Comparison of ENCODE assay signal across 8 mouse cellular contexts in the genomic region with DNA sequence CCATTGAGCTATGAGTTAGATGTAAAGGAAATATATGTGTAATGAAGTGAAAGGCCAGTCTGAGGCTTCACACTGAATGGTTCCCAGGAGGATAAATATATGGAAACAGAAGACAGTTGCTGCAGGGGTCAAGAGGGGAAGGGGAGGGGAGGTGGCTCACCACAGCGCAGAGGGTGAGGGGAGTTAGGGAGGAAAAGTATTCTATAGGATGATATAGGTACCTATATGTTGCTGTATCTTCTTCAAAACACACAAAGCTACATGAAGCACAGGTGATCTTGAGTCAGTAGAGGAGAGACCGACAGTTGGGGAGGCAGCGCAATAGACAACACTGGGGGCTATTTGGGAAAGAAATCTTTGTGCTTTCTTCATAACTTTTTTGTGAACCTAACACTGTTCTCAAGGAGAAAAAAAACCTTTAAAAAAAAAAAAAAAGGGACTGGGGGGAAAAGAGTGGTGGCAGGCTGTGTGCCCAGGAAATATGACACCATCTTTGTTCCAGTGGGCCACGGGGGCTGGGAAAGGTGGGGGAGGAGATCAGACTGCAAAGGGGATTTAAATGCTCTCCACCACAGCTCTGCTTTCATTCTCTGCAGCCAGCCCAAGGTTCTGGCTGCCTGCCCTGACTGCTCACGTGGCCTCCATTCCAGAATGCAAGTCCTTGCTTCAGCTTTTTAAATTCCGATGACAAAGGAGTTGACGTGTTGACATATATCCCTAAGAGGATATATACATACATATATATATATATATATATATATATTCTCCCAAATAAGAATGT.
A peak's percentile ranks its signal among the peaks of the same experiment; 100 is the strongest.
DNase-seq lines count a peak whose midpoint lies in the region; ATAC-seq and TF ChIP-seq lines count a peak whose summit lies in the region.

No protein-coding gene starts in this region.

- H3K4me3 ChIP-seq in limb, embryonic 15.5 days, result no peak overlapping the region
- H3K4me3 ChIP-seq in neural tube, embryonic 14.5 days (ENCODE audit: low read depth, low read length), result no peak overlapping the region

- peak; percentile 80 for DNase-seq in adipocyte (ENCODE audit: low spot score)
- DNase-seq in brain, embryonic 14.5 days (ENCODE audit: low read depth), result peak; percentile 96
- DNase-seq in kidney, adult 11 months, result peak; percentile 31
- no peak for DNase-seq in spleen, postnatal 10 days (ENCODE audit: low spot score in 2 of 2)

- H3K9me3 ChIP-seq in limb, embryonic 15.5 days, result no peaks in the 10 kb centered on the region
- H3K9me3 ChIP-seq in neural tube, embryonic 14.5 days (ENCODE audit: control insufficient read depth, low read length), result no peaks in the 10 kb centered on the region

- no peaks in the 10 kb centered on the region for H3K27me3 ChIP-seq in limb, embryonic 15.5 days
- no peaks in the 10 kb centered on the region for H3K27me3 ChIP-seq in neural tube, embryonic 14.5 days (ENCODE audit: control insufficient read depth, insufficient read depth, low read length)

- TF ChIP-seq POLR2A in brain, embryonic 14.5 days (IDR thresholded peaks at IDR 0.05; ENCODE audit: borderline replicate concordance, extremely low read depth, insufficient read depth, insufficient read length, poor library complexity, severe bottlenecking), result no peak

- H3K4me1 ChIP-seq in limb, embryonic 15.5 days, result peaks cover 17% of the 10 kb centered on the region
- H3K4me1 ChIP-seq in neural tube, embryonic 14.5 days (ENCODE audit: control insufficient read depth, insufficient read depth, low read length), result 0 out of 2 replicates have a peak, but pooled peaks cover 13% of the 10 kb centered on the region

- WGBS in limb, embryonic 15.5 days, result 19% methylated on average over 7 of the region's 7 CpGs
- WGBS in neural tube, embryonic 14.5 days, result 26% methylated on average over 7 of the region's 7 CpGs

- peak overlapping the region; percentile 50; the same call in 1 of the 2 replicates for H3K27ac ChIP-seq in limb, embryonic 15.5 days
- no peak overlapping the region for H3K27ac ChIP-seq in neural tube, embryonic 14.5 days (ENCODE audit: low read depth, low read length)

- peak; percentile 22; the same call in 1 of the 2 replicates for ATAC-seq in granulocyte monocyte progenitor cell, adult 5-6 weeks (replicated peaks; ENCODE audit: poor library complexity, severe bottlenecking)
- ATAC-seq in limb, embryonic 15.5 days (ENCODE audit: insufficient number of reproducible peaks, low FRiP score, low TSS enrichment, low read depth), result peak; percentile 67
- ATAC-seq in neural tube, embryonic 14.5 days (ENCODE audit: low read depth), result peak; percentile 69; the same call in 1 of the 2 replicates
- ATAC-seq in erythroblast, adult 5-6 weeks (replicated peaks; ENCODE audit: low FRiP score, poor library complexity, severe bottlenecking), result no peak

- 0 out of 2 replicates have a peak overlapping the region, but pooled peaks have one; percentile 10 for H3K4me2 ChIP-seq in limb, embryonic 15.5 days
- no peak overlapping the region for H3K4me2 ChIP-seq in neural tube, embryonic 14.5 days (ENCODE audit: low read depth, low read length)

- no peaks in the 10 kb centered on the region for H3K36me3 ChIP-seq in limb, embryonic 15.5 days
- H3K36me3 ChIP-seq in neural tube, embryonic 14.5 days (ENCODE audit: control insufficient read depth, insufficient read depth, low read length), result no peaks in the 10 kb centered on the region

- no peak for TF ChIP-seq CTCF in brain, embryonic 14.5 days (IDR thresholded peaks at IDR 0.05; ENCODE audit: borderline replicate concordance, extremely low read depth, insufficient read depth, insufficient read length)

- H3K9ac ChIP-seq in limb, embryonic 15.5 days, result no peak overlapping the region
- H3K9ac ChIP-seq in neural tube, embryonic 14.5 days (replicated peaks; ENCODE audit: low read depth, low read length), result no peak overlapping the region

Comparison
In these comparisons a context has a peak if more than half of its experiments do, and no peak if none do; other contexts are left out.
1. DNase-seq: peak in adipocyte (single experiment), brain, embryonic 14.5 days (single experiment) and kidney, adult 11 months (single experiment); none in spleen, postnatal 10 days (0 of 2).